Mouse (Mus musculus) 3T3-L1 (cell line): ENCODE data around the gene Gm11733.
"Not testable (repeated sequence)": the region's sequence is repeated elsewhere in the genome, so short reads cannot be mapped to it uniquely, and the experiment has no call there.

ENCODE experiments used
- DNase-seq: peaks from one replicate; pipeline ENCODE4 v3.0.0-alpha.2; 2015; ENCODE audit warnings: low read depth, low spot score

Gene Gm11733

DNA sequence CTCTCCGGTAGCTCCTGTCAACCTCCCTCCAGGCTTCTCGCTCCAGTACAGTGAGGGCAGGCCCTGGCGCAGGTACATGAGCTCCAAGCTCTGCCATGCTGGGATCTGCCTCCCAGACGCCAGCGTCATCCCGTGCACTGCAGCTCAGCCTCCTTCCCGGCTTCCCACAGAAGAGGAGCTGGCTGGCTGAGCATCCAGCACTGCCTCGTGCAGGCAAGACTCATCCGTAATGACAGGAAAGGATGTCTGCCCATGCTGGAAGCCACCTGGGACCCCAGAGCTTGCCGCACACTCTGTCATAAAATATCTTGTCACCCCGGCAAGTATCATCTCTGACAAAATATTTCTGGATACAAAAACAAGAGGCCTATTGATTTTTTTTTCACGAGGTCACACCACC is at the start of gene Gm11733:
Gene Gm11733, plus strand, starts transcription at position 171 of the 400 bp plus-strand sequence.
- no peak for DNase-seq

DNA sequence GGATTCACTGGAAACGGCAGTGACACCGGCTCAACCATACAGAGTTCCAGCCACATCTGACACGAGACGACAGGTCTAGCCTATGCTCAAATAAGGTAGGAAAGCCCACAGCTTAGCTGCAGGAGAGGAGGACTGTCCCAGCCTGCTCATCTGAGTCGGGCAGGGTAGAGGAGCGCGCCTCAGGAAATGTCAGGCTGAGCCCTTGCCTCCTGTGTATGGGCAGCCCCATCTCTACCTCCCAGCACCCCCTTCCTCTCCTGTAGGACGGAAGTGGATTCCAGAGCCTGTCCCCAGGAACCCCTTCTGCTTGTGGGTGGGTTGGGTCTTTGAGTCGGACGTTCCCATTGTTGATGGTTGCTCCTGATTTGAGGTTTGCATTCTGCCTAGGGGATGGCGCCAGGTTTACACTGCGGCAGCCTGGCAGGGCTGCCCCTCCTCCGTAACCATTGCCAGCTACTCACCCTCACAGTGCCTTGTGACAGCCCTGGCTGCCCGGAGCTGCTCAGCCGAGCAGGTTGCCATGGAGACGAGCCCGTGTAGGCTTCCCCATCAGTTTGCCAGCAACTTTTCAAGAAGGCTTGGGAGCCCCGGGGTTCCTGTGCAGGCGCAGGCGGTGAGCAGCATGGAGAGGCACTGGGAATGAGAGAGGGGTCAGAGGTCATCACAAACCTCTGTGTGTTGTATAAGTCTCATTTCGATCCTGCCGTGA is 47.6 kb upstream of the Gm11733 start:
- no peak for DNase-seq

DNA sequence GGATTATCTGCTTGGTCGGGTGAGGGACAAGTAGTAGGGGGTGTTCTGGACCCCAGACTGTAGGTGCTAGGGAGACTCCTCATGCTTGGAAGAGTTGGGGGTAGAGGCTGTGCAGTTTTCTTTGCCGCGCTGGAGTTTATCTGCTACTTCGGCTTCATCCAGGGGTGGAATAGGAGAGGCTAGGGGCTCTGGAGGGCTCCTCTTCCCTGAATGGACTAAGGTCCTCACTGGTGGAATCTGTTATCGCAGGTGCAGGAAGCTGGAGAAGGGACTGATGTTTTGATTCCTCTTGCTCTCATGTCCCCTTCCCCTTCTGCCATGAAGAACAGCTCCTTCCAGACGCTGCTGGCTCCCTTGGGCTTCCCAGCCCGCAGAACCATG is 47.1 kb upstream of the Gm11733 start:
- DNase-seq = no peak

DNA sequence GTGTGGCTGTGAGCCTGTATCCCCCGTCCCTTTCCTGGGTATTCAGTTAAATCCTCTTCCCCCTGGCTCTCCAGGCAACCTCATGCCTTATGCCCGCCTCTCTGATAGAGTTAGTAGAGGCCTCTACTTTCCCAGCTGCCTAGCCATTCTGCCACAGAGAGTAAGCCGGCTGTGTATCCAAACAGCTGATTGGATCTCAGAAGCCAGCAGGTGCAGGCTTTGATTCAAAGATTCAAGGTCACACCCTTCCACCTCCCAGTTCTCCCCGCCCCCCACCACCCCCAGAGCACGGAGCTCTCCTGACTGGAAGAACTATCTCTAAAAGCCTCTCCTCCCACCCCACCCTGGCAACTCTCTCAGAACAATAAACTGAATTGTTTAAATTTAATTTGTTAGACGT is 45.8 kb upstream of the Gm11733 start:
- DNase-seq = no peak

DNA sequence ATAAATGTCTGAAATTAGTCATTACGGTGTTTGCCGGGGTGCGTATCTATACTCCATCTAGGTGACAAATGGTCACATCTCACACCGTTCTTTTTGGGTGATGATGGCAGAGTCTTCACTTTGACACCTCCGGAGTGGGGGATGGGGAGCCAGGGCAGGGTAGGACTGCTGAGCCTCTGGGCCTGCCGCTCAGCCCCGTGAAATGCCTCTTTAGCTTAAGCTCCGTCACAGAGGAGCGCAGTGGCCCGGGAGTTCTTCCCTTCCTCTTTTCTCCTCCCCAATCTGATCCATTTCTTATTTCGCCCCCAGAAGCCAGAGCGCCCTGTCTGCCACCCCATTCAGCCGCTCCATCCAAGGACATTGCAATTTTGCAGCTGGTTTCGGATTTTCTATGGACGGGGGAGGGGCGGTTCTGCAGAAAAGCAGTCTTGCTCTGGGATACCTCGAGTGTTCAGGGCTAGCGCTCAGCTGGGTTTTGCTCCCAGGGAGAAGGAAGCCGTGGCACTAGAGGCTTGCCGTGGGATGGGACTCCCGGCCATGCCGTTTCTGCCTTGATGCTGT is 43.2 kb upstream of the Gm11733 start:
- DNase-seq = no peak

DNA sequence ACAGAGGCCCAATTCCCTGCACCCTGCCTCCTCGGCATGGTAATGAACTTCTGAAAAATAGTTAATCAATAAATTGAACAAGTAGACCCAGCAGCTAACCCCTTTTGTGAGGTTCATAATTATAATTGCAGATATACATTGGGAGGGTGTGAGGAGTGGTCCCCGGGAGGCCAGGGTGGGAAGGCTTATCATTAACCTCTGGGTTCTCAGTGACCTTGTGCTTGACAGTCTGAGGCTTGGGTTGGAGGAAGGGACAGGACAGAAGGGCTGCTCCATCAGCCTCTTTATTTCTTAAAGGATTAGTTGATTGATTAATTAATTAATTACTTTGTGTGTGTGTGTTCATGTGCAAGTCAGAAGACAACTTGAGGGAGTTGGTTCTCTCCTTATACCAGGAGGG is 40.1 kb upstream of the Gm11733 start:
- no peak for DNase-seq

DNA sequence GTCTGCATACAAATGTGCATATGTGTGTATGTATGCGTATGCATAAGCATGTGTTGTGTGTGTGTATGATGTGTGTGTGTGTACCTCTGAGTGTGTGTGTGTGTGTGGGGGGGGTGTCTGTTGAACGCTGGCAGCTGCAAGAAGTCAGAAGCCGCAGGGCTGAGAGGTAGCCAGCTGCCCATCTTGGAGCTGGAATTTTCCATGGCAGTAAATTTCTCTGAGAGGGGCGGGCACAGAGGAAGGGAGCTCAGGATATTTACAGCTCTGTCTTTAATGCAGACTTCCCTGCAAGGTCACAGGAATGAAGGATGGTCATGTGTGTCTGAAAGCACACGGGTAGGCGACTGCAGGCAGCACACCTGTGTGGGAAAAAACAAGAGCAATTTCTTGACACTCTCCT is 38.5 kb upstream of the Gm11733 start:
- no peak for DNase-seq

DNA sequence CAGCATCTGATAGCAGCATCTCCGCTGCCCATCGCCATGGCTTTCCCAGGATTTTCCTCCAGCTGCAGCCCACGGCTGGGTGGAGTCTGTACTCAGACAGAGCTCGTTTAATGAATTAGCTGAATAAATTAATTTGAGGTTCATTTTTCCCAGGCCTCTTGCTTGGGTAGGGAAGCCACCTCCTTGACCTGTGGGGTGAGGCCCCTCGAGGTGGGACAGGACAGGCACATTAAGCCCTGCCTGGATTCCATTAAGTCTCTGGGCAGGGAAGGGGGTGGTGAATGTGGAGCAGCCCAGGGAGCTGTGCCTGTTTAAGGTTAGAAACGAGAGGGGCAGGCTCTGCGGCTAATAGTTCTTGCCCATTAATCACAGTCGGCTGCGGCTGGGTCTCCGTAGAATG is 30.1 kb upstream of the Gm11733 start:
- DNase-seq = no peak

DNA sequence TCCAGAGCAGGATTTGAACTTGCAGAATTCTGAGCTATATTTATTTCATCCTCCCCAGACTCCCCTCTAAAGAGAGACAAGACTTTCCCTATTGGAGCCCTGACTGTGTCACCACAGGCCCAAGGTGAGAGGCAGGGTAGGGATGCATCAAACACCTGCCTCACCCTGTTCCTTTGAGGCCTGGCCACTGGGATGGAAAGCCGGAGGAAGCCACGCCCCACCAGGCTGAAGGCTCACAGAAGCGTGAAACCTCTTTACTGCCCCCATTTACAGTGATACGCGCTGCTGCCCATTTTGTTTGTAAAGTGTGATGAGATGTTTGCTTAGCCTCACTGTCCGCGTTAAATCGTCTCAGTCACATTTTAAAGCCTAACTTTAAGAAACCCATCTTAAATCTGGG is 25.0 kb upstream of the Gm11733 start:
- DNase-seq = no peak

DNA sequence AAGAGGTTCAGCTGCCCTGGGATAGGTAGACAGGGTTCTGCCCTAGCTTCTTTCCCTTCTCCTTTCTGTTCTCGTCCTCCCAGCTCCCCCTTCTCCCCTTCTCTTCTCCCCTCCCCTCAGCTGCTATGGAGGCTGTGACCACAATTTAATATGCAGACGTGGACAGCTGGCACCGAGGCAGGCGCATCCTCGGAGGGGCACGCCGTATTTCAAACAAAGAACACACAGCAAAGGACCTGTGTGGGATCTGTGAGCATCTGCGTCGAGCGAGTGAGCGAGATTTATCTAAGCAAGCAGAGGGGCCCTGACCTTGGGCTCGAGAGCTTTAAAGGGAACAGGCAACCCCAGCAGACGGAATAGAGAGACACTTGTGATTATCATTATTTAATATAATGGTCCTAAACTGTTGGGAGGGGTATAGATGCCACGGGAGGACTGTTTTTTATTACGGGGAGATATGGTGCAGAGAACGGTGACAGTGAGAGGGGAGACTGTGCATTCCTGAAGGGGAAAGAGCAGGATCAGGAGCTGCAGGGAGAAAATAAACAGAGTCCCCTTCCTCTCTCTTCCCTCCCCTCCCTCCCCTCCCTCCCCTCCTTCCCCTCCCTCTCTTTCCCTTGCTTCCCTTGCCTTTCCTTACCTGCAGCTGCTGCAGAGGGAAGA is 21.8 kb upstream of the Gm11733 start:
- no peak for DNase-seq

DNA sequence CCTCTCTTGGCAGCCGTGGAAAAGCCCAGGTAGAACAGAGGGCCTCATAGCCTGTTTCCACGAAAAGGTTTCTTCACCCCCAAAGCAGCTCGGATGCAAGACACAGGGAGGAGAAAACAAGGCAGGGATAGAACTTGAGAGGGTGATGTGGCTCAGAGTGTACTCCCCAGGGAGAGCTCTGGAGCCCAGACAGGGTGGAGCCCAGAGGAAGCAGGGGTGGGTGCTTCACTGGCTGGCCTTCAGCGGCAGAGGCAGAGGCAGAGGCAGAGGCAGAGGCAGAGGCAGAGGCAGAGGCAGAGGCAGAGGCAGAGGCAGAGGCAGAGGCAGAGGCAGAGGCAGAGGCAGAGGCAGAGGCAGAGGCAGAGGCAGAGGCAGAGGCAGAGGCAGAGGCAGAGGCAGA is 20.8 kb upstream of the Gm11733 start:
- not testable (repeated sequence) for DNase-seq

DNA sequence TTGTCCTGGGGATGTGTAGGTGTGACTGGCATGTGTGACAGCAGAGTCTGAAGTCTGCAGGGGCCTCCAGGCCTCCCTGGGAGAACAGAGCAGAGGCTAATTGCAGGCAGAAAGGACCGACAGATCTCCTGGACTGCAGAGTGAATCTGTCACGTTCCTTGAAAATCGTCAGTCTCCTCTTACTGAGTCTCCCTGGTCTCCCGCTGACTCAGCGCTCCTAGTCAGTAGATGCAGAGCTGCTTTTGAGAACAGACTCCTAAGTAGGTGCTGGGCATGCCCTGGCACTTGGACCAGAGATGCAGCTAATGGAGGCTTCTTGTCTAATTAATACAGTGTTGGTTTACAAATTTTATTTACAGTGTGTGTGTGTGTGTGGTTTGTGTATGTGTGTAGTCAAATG is 17.9 kb upstream of the Gm11733 start:
- DNase-seq = no peak

DNA sequence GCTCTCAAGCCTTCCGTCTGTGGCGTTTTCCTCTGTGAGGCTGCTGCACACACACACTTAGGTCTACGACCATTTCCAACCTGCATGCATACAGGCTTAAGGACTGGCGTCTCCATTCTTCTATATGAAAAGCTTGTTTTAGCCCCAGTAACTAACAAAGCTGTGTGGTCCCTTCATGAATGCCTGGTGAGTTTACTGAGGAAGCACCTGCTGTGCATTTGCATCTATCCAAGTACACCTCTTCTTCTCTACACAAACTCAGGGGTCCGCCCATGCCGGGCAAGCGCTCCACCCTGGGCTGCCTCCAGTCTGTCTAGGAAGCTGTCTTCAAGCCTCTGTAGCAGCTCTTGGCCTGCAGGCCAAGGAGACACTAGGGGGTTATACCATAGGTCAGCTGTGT is 17.3 kb upstream of the Gm11733 start:
- no peak for DNase-seq

DNA sequence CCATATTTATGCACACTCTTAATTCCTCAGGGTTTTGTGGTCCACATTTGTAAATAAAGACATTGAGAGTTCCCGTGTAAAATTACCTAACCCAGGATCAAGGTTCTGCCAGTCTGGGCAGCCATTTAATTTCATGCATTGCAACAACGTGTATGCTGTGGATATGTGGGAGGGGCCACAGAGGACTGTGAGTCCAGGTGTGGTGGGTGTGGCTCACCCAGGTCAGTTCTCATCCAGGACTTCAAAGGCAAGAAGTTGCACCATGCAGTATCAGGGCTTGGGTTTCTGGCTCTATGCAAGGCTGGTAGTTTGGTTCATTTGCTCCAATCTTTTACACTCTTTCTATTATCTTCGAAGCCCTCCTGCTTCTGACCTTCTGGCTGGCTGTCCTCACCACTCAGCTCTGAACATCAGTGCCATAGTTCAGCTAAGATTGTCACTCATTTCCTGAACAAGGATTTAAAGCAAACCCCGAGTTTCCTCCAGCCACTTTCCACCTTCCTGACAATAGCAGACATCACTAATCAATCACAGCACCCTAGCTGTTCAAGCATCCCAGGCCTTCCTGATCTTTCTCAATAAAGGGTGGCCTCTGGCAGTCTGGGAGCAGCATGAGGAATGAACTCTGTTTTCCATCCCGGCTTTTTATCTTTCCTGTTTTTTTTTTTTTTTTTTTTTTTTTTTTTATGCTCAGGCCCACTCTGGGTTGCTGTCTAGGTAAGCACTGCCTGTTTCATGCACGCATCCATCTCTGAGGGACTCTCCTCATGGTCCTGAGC is 15.4 kb upstream of the Gm11733 start:
- no peak for DNase-seq

DNA sequence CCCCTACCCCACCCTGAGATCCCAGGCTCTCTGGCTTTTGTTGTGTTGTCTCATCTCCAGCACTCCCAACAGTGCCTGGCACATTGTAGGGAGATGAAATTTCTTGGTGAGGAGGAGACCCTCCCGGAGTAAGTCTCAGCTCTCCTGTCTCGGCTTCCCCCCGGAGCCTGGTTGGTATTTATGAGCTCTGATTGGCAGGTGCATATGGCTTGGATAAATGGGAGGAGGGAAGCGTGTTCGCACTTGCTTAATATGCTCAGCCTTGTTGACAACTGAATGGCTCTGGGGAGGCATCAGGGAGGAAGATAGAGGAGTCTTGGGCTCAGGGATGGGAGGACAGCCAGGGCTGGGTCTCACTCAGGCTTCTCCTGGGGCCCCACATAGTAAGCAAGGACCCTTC is 14.4 kb upstream of the Gm11733 start:
- DNase-seq = no peak

DNA sequence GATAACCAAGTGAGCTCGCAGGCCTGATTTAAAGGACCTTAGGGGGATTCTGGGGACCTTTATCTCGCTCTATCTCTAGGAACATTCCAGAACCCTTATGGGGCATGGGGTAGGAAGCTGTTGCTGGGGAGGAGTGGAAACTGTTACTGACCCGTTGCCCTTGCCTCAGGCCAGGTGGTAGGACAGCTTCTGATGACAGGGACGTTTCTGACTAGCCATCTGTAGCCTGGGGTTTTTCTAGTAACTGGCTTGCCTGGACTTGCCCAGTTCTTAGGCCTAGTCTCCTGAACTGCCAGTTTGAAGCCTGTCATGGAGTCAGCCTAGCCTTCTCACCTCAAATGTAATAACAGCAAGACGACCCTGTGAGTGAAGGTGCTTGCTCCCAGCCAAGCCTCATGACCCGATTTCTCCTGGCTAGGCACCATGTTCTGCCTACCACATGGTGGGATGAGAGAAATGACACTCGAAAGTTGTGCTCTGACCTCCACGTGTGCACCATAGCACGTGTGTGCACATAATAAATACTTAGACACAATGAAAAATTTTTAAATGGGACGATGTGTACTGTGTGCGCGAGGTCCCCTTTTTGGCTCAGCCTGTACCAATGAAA is 13.5 kb upstream of the Gm11733 start:
- no peak for DNase-seq

DNA sequence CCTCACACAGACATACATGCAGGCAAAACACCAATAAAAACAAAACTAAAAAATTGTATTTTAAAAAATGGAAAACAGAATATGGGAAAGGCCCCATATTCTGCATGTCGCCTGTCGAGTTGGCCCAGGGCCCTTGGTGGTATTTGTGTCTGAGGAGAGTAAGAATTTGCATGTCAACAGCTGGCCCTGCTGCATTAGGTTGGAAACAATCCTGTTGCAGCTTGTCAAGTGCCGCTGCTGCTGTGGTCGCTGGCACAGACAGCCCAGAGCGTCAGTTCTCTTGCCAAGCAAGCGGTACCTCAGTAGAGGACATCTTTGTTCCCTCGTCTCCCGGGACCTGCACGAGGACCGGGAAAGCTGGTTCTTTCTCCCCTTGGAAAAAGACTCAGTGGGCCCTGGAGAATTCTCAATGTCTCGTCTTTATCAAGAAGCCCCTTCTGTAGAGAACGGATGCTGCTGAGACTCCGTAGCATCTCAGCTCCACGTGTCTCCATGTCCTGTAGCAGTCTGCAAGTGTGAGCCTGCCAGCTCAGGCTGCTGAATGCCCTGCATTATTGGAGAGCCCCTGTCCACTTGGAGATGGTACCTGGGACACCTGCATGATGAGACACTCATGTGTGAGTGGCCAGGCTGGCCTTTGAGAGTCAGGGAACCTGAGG is 12.4 kb upstream of the Gm11733 start:
- no peak for DNase-seq

DNA sequence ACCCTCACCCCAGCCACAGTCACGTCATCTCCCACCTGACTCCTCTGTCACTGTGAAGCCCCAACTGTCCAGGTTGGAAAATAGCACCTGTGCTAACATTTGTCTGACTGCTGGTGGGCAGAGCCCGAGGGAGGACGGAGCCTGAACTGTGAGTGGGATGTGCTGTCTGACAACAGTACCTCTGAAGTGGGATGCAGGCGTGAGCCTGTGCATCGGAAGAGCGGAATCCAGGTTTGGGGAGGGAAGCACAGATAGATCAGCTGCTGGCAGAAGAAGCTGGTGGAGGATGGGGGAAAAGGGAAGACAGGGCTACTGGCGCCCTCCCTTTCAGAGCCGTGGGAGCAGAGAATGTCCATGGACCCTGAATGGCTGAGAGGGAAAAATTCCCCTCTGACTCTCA is 11.3 kb upstream of the Gm11733 start:
- no peak for DNase-seq

DNA sequence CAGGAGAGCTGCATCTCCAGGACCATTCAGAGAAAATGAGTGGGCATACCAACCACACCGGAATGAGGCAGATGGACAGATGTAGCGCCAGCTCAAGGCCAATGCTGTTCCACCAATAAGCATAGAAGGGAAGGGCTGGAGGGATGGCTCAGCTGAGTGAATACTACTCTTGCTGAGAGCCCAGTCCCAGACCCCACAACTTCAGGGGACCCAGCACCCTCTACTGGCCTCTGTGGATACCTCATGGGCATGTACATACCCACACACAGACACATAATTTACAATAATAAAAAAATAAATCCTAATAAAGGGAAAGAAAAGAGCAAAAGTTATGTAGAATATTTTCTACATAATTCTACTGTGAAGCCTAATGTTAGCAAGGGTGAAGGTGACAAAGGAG is 9.0 kb upstream of the Gm11733 start:
- DNase-seq = no peak

DNA sequence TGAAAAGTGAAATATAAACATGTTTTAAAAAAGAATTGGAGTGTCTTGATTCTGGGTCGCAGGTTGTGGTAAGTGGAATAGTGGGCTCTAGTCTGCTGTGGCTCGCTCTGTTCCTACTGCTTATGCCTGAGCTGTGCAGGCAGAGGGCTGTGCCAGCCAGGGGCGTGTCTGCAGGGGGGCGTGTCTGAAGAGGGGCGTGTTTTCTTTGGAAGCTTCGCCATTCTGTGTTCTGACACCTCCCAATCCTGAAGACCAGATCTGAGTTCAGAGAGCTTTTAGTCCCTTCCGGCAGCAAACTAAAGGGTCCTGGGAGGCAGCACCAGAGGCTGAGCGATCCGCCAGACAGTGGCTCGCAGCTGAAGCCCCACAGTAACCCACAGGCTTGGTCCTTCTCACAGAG is 8.5 kb upstream of the Gm11733 start:
- no peak for DNase-seq

DNA sequence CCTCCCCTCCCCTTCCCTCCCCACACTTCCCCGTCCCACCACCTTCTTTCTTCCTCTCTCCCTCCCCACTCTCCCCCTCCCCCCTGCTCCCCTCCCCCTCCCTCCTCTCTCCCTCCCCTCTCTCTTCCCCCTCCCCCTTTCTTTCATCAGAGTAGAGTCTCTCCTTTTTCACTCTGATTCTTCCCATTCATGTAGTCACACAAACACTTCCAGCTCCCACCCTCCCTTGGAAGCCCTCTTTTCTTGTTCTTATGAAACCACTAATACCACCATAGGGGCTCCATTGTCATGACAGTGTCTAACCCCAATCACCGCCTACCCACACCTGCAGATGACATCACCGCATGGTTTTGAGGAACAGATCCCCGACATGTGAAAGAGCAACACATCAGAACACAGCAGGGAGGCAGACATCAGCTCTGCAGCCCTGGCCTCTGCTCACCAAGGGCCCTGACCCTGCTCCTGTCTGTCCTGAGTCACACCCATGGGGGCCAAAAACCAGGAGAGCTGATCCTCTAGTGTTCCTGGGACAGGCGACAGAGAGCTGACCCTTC is 7.5 kb upstream of the Gm11733 start:
- DNase-seq = no peak
